Mouse (Mus musculus) bone marrow macrophage, adult 2 months (primary cell): ENCODE measurements around the gene Akap13. TPM values are rescaled to one million over a fixed set of nuclear protein-coding genes. Genes with fewer than 3 reads are reported as not detected.

Experiments used
- H3K27ac ChIP-seq: 2 replicates; pipeline ENCODE4 v1.5.1; 2012; ENCODE audit warnings: low read depth, low read length; ENCODE audit not compliant: insufficient read depth
- H3K4me1 ChIP-seq: 2 replicates; pipeline ENCODE4 v1.6.1; 2012; ENCODE audit warnings: low read length; ENCODE audit not compliant: control insufficient read depth, insufficient read depth
- H3K4me3 ChIP-seq: 2 replicates; pipeline ENCODE4 v1.5.1; 2012; ENCODE audit warnings: mild to moderate bottlenecking, low read length, moderate library complexity; ENCODE audit not compliant: insufficient read depth
- CTCF ChIP-seq: IDR thresholded peaks from 2 replicates; pipeline ENCODE4 v1.5.1; 2012; ENCODE audit warnings: low read depth, mild to moderate bottlenecking, low read length, moderate library complexity
- POLR2A ChIP-seq: IDR thresholded peaks from 2 replicates; pipeline ENCODE4 v1.6.1; 2012; ENCODE audit warnings: mild to moderate bottlenecking, low read depth, low read length, borderline replicate concordance
- polyA plus RNA-seq: library from polyadenylated mRNA; stranded (reverse); fragments of >200 nt; gene quantifications from 2 replicates; pipeline ENCODE4 v1.2.4, GENCODE M21; 2012; ENCODE audit not compliant: missing spikeins, insufficient read depth, insufficient read length

Akap13 gene
- polyA plus RNA-seq, 1 experiment, result 58.4 TPM

- TF ChIP-seq CTCF (no peak), POLR2A (no peak)
- no peak overlapping the region for H3K27ac ChIP-seq
- no peak overlapping the region for H3K4me3 ChIP-seq
- 0 out of 2 replicates have a peak, but pooled peaks cover 2% of the 10 kb centered on the region for H3K4me1 ChIP-seq
These were observed 165.1 kb downstream of the Akap13 start for GRCm38 (mm10) chr7:75620395-75620960.

GRCm38 (mm10) chr7:75620976-75621375 lies 165.6 kb downstream of the Akap13 start:
- Histone ChIP-seq H3K27ac (no peak overlapping the region), H3K4me1 (0 out of 2 replicates have a peak, but pooled peaks cover 2% of the 10 kb centered on the region), H3K4me3 (no peak overlapping the region)
- TF ChIP-seq CTCF, result no peak
- no peak for TF ChIP-seq POLR2A

- H3K4me3 ChIP-seq, result no peak overlapping the region
- H3K4me1 ChIP-seq, result peaks cover 4% of the 10 kb centered on the region
- no peak overlapping the region for H3K27ac ChIP-seq
- no peak for TF ChIP-seq CTCF
- no peak for TF ChIP-seq POLR2A
These were observed 172.5 kb downstream of the Akap13 start for GRCm38 (mm10) chr7:75627831-75628230.

GRCm38 (mm10) chr7:75629669-75630068 lies 174.3 kb downstream of the Akap13 start:
- TF ChIP-seq CTCF (no peak), POLR2A (no peak)
- Histone ChIP-seq H3K27ac (no peak overlapping the region), H3K4me3 (no peak overlapping the region), H3K4me1 (peaks cover 21% of the 10 kb centered on the region)

GRCm38 (mm10) chr7:75632941-75633340 lies 177.6 kb downstream of the Akap13 start:
- no peak overlapping the region for H3K4me3 ChIP-seq
- H3K27ac ChIP-seq, result peak overlapping the region; percentile 34; the same call in 1 of the 2 replicates
- peaks cover 26% of the 10 kb centered on the region for H3K4me1 ChIP-seq
- TF ChIP-seq CTCF, result no peak
- no peak for TF ChIP-seq POLR2A

GRCm38 (mm10) chr7:75633393-75633792 lies 178.1 kb downstream of the Akap13 start:
- Histone ChIP-seq H3K27ac (peak overlapping the region; percentile 34; the same call in 1 of the 2 replicates), H3K4me3 (no peak overlapping the region), H3K4me1 (peaks cover 30% of the 10 kb centered on the region)
- no peak for TF ChIP-seq CTCF
- TF ChIP-seq POLR2A, result no peak

- Histone ChIP-seq H3K4me1 (peaks cover 34% of the 10 kb centered on the region), H3K4me3 (no peak overlapping the region), H3K27ac (peak overlapping the region; percentile 23; the same call in 1 of the 2 replicates)
- TF ChIP-seq CTCF, result no peak
- no peak for TF ChIP-seq POLR2A
These were observed 178.6 kb downstream of the Akap13 start for GRCm38 (mm10) chr7:75633807-75634526.

- peak overlapping the region; percentile 68; the same call in 1 of the 2 replicates for H3K27ac ChIP-seq
These were observed 183.4 kb downstream of the Akap13 start for GRCm38 (mm10) chr7:75638769-75639168.

GRCm38 (mm10) chr7:75639541-75639940 lies 184.2 kb downstream of the Akap13 start:
- H3K4me1 ChIP-seq, result peaks cover 55% of the 10 kb centered on the region
- TF ChIP-seq CTCF, result peak; percentile 66
- no peak for TF ChIP-seq POLR2A
- peak overlapping the region; percentile 57 for H3K27ac ChIP-seq

More at GRCm38 (mm10) chr7:75638769-75639168, 183.4 kb downstream of the Akap13 start:
- Histone ChIP-seq H3K4me3 (no peak overlapping the region), H3K4me1 (peaks cover 56% of the 10 kb centered on the region)
- TF ChIP-seq CTCF (no peak), POLR2A (no peak)

GRCm38 (mm10) chr7:75640074-75640473 lies 184.7 kb downstream of the Akap13 start:
- Histone ChIP-seq H3K4me1 (peaks cover 59% of the 10 kb centered on the region), H3K27ac (no peak overlapping the region), H3K4me3 (no peak overlapping the region)
- TF ChIP-seq CTCF (no peak), POLR2A (no peak)

More at GRCm38 (mm10) chr7:75639541-75639940, 184.2 kb downstream of the Akap13 start:
- no peak overlapping the region for H3K4me3 ChIP-seq
